Comparison of ENCODE assay signal across 7 mouse cellular contexts in genomic region chr4:126110374-126111152, GRCm38 (mm10). TPM values are rescaled to one million over a fixed set of nuclear protein-coding genes. Genes with fewer than 3 reads are reported as not detected.
A peak's percentile ranks its signal among the peaks of the same experiment; 100 is the strongest.
DNase-seq lines count a peak whose midpoint lies in the region; ATAC-seq and TF ChIP-seq lines count a peak whose summit lies in the region.

No protein-coding gene starts in this region.

- TF ChIP-seq POLR2A in cortical plate, adult 2 months (IDR thresholded peaks at IDR 0.05; ENCODE audit: extremely low read depth, insufficient read depth, low read length): no peak; the same call in 1 of the 2 replicates

- 0 out of 2 replicates have a peak overlapping the region, but pooled peaks have one; percentile 0 for H3K4me3 ChIP-seq in cortical plate, adult 2 months (ENCODE audit: insufficient read depth, low read length)
- 0 out of 2 replicates have a peak overlapping the region, but pooled peaks have one; percentile 6 for H3K4me3 ChIP-seq in limb, embryonic 12.5 days (replicated peaks)
- H3K4me3 ChIP-seq in midbrain, embryonic 14.5 days (replicated peaks; ENCODE audit: low read depth, low read length): no peak overlapping the region

- H3K36me3 ChIP-seq in limb, embryonic 12.5 days: no peaks in the 10 kb centered on the region
- H3K36me3 ChIP-seq in midbrain, embryonic 14.5 days (ENCODE audit: control insufficient read depth, insufficient read depth, low read length): no peaks in the 10 kb centered on the region

- peak overlapping the region; percentile 64 for H3K27ac ChIP-seq in cortical plate, adult 2 months (ENCODE audit: insufficient read depth, low read length)
- peak overlapping the region; percentile 82 for H3K27ac ChIP-seq in limb, embryonic 12.5 days
- H3K27ac ChIP-seq in midbrain, embryonic 14.5 days (replicated peaks; ENCODE audit: low read depth, low read length): peak overlapping the region; percentile 77

- ATAC-seq in limb, embryonic 12.5 days (ENCODE audit: insufficient number of reproducible peaks, insufficient read depth, low FRiP score, low TSS enrichment, low read depth): peak; percentile 69
- no peak; the same call in 1 of the 2 replicates for ATAC-seq in midbrain, embryonic 14.5 days (ENCODE audit: low FRiP score, low TSS enrichment)

- peak overlapping the region; percentile 40; the same call in 1 of the 2 replicates for H3K9ac ChIP-seq in limb, embryonic 12.5 days (replicated peaks)
- H3K9ac ChIP-seq in midbrain, embryonic 14.5 days (replicated peaks; ENCODE audit: low read length): peak overlapping the region; percentile 40; the same call in 1 of the 2 replicates

- 10% methylated on average over 12 of the region's 12 CpGs for WGBS in limb, embryonic 12.5 days
- WGBS in midbrain, embryonic 14.5 days: 4% methylated on average over 12 of the region's 12 CpGs

- peak; percentile 66 for DNase-seq in adipocyte (ENCODE audit: low spot score)
- peak; percentile 89 to 94 for DNase-seq in heart, adult 18-20 months
- peak; percentile 87 for DNase-seq in kidney, adult 18-20 months
- DNase-seq in midbrain, embryonic 14.5 days: peak; percentile 45
- DNase-seq in spleen, postnatal 10 days (ENCODE audit: low spot score in 2 of 2): peak; percentile 45 to 77

- peaks cover 29% of the 10 kb centered on the region for H3K4me1 ChIP-seq in cortical plate, adult 2 months (ENCODE audit: control insufficient read depth, insufficient read depth, low read length)
- H3K4me1 ChIP-seq in limb, embryonic 12.5 days (replicated peaks): peaks cover 43% of the 10 kb centered on the region
- peaks cover 48% of the 10 kb centered on the region for H3K4me1 ChIP-seq in midbrain, embryonic 14.5 days (ENCODE audit: control insufficient read depth, insufficient read depth, low read length)

- H3K27me3 ChIP-seq in limb, embryonic 12.5 days: no peaks in the 10 kb centered on the region
- no peaks in the 10 kb centered on the region for H3K27me3 ChIP-seq in midbrain, embryonic 14.5 days (ENCODE audit: control insufficient read depth, insufficient read depth, low read length)

- H3K9me3 ChIP-seq in limb, embryonic 12.5 days: no peaks in the 10 kb centered on the region
- no peaks in the 10 kb centered on the region for H3K9me3 ChIP-seq in midbrain, embryonic 14.5 days (ENCODE audit: control insufficient read depth, low read length)

- peak overlapping the region; percentile 42 for H3K4me2 ChIP-seq in limb, embryonic 12.5 days
- H3K4me2 ChIP-seq in midbrain, embryonic 14.5 days (ENCODE audit: low read length): peak overlapping the region; percentile 30

- 0 out of 2 replicates have a peak, but pooled peaks have one; percentile 14 for TF ChIP-seq CTCF in cortical plate, adult 2 months (IDR thresholded peaks at IDR 0.05; ENCODE audit: extremely low read depth, insufficient read depth, low read length)

RNA-seq across cellular contexts. Expression of gene Stk40, which starts 6.8 kb away (rescaled TPM):
- 15.9 and 17.5 TPM in 2 replicates for polyA plus RNA-seq in cortical plate, adult 2 months (2012; rRNA removed)
- total RNA-seq in heart, adult 18-20 months (2021): 10 to 100 TPM; 41.4 to 52.6 TPM
- polyA plus RNA-seq in limb, embryonic 12.5 days (2016; fragmentation: Nextera tagmentation; extraction: Ambion mirVana): 41.1 and 45.2 TPM in 2 replicates
- polyA plus RNA-seq in midbrain, embryonic 14.5 days (2014; fragmentation: Nextera tagmentation; extraction: Ambion mirVana): 21.1 and 29.4 TPM in 2 replicates

RNA-seq across cellular contexts. Expression of gene Lsm10, which starts 14.1 kb away (rescaled TPM):
- polyA plus RNA-seq in cortical plate, adult 2 months (2012; rRNA removed): 25.5 TPM in 2 replicates
- total RNA-seq in heart, adult 18-20 months (2021): 10 to 100 TPM; 13.3 to 15.3 TPM
- polyA plus RNA-seq in limb, embryonic 12.5 days (2016; fragmentation: Nextera tagmentation; extraction: Ambion mirVana): 43.2 and 44.3 TPM in 2 replicates
- 47.8 and 51.2 TPM in 2 replicates for polyA plus RNA-seq in midbrain, embryonic 14.5 days (2014; fragmentation: Nextera tagmentation; extraction: Ambion mirVana)

RNA-seq across cellular contexts. Expression of gene Eva1b, which starts 37.0 kb away (rescaled TPM):
- polyA plus RNA-seq in cortical plate, adult 2 months (2012; rRNA removed): 7.6 and 7.9 TPM in 2 replicates
- total RNA-seq in heart, adult 18-20 months (2021): 1 to 10 TPM; 8.8 to 9.5 TPM
- 65.6 and 67.5 TPM in 2 replicates for polyA plus RNA-seq in limb, embryonic 12.5 days (2016; fragmentation: Nextera tagmentation; extraction: Ambion mirVana)
- polyA plus RNA-seq in midbrain, embryonic 14.5 days (2014; fragmentation: Nextera tagmentation; extraction: Ambion mirVana): 7.8 and 12.3 TPM in 2 replicates

RNA-seq across cellular contexts. Expression of gene Oscp1, which starts 52.2 kb away (rescaled TPM):
- polyA plus RNA-seq in cortical plate, adult 2 months (2012; rRNA removed): 20.3 and 21.4 TPM in 2 replicates
- total RNA-seq in heart, adult 18-20 months (2021): 1 to 10 TPM; 2.3 to 2.4 TPM
- polyA plus RNA-seq in limb, embryonic 12.5 days (2016; fragmentation: Nextera tagmentation; extraction: Ambion mirVana): 18.2 and 19.0 TPM in 2 replicates
- polyA plus RNA-seq in midbrain, embryonic 14.5 days (2014; fragmentation: Nextera tagmentation; extraction: Ambion mirVana): 34.0 and 42.7 TPM in 2 replicates

RNA-seq across cellular contexts. Expression of gene Sh3d21, which starts 52.7 kb away (rescaled TPM):
- 1.0 and 1.1 TPM in 2 replicates for polyA plus RNA-seq in cortical plate, adult 2 months (2012; rRNA removed)
- total RNA-seq in heart, adult 18-20 months (2021): 1 to 10 TPM; 1.3 to 2.4 TPM
- 7.2 and 8.4 TPM in 2 replicates for polyA plus RNA-seq in limb, embryonic 12.5 days (2016; fragmentation: Nextera tagmentation; extraction: Ambion mirVana)
- polyA plus RNA-seq in midbrain, embryonic 14.5 days (2014; fragmentation: Nextera tagmentation; extraction: Ambion mirVana): 0.89 and 1.1 TPM in 2 replicates
